Mouse (Mus musculus) ovary, postnatal 10 days (tissue): ENCODE data around the gene Cep57.
"Not testable (repeated sequence)": the region's sequence is repeated elsewhere in the genome, so short reads cannot be mapped to it uniquely, and the experiment has no call there.

Source experiments
- DNase-seq: peaks from one replicate; pipeline ENCODE4 v3.0.0; 2022; ENCODE audit warnings: low spot score

Gene Cep57

GRCm38 (mm10) chr9:13794302-13794701 lies 32.6 kb downstream of the Cep57 start:
- DNase-seq, result no peak

DNA sequence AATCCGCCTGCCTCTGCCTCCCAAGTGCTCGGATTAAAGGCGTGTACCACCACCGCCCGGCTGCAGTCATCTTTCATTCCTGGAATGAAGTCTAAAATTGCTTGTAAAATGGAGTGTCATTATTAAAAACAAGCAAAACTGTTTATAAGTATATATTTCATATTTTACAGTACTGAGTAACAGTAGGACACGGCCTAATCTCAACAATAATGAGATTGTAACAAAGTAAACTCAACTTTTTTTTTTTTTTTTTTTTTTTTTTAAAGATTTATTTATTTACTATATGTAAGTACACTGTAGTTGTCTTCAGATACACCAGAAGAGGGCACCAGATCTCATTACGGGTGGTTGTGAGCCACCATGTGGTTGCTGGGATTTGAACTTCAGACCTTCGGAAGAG lies 36.0 kb downstream of the Cep57 start:
- not testable (repeated sequence) for DNase-seq

DNA sequence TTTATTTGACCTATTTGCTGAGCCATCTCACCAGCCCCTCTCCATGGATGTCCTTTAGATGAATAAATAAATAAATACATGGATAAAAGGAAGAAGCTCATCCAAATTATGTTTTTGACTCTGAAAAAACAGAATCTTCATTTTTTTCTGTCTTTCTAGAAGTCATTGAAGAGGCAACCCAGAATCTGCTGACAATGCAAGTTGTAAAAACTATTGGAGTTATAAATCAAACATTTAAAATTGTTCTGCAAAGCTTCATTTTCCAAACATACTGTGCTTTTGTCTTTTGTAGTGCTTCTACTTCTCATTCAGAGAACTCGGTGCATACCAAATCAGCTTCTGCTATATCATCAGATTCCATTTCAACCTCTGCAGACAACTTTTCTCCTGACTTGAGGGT lies 44.9 kb downstream of the Cep57 start:
- DNase-seq, result no peak

DNA sequence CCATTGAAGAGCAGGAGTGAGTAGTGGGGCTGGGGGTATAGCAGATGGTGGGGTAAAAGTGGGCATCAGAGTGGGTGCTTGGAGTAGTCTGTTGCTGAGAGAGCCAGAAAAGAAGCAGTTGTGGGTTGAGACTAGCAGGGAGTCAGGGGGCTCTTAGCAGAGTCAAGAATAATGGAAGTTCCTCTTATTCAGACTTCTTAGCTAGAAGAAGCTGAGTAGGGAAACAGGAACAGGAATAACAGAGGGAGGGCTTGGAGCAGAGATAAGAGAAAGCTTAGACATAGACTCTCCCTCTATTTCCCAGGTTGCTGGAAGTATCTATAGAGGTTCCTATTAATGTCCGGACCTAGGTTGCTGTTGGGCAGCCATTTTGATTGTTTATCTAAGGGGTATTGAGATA lies 52.2 kb downstream of the Cep57 start:
- no peak for DNase-seq

DNA sequence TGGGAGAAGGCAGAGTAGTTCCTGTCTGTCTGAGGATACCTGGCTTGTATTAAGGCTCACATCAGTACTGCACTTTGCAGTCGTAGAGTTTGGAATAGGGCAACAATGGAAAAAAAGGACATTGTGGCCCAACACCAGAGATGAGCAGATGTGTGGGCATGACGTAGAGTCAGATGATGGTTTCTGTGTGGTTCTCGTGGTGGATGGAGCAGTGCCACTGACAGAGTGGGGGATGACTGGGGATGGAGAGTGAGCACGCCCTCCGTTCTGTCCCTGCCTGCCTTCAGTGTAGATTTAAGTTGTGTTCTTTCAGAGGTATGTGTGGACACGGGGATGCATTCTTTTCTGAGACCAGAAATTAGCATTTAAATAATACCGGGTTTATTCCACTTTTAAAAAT lies 60.3 kb downstream of the Cep57 start:
- no peak for DNase-seq

DNA sequence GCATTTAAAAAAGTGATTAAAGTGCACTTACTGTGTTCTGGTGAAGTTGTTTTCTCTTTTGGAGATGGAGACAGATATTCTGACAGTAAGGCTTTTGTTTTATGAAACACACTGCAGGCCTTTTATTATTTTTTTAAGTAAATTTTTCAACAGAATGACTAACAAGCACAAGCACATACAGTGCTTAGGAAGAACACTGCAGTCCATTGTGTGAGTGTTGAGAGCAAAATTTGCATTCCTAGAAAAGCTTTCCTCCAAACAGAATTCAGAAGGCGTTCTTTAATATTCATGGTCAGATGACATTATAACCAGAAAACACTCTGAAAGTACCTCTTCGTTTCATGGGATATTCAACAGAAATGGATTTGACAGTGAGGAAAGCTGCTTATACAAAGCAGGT lies 61.3 kb downstream of the Cep57 start:
- DNase-seq, result no peak

GRCm38 (mm10) chr9:13760430-13760829 lies 66.5 kb downstream of the Cep57 start:
- DNase-seq, result no peak
